Mouse (Mus musculus): ENCODE data around the gene Tjp3.

Gene Tjp3

DNA sequence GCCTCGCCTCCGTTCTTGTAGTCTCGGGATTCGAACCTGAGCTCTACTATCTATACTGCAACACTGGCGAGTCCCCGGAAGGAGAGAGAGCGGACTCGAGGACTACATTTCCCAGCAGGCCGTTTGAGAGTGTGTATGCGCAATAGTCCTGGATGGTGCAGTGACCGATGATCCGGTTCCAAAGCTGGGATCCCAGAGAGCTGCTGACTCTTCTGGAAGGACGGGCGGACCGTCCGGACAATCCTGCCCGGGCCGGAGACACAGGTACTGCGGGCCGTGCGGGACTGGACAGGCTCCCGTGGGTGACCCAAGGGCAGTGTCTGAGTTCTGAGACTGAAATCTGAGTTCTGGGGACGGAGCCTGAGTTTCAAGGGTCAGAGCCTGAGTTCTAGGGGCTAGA lies 23.3 kb downstream of the Tjp3 start:
- DNase-seq (ENCODE audit: low read depth, low spot score), result peak; percentile 86

DNA sequence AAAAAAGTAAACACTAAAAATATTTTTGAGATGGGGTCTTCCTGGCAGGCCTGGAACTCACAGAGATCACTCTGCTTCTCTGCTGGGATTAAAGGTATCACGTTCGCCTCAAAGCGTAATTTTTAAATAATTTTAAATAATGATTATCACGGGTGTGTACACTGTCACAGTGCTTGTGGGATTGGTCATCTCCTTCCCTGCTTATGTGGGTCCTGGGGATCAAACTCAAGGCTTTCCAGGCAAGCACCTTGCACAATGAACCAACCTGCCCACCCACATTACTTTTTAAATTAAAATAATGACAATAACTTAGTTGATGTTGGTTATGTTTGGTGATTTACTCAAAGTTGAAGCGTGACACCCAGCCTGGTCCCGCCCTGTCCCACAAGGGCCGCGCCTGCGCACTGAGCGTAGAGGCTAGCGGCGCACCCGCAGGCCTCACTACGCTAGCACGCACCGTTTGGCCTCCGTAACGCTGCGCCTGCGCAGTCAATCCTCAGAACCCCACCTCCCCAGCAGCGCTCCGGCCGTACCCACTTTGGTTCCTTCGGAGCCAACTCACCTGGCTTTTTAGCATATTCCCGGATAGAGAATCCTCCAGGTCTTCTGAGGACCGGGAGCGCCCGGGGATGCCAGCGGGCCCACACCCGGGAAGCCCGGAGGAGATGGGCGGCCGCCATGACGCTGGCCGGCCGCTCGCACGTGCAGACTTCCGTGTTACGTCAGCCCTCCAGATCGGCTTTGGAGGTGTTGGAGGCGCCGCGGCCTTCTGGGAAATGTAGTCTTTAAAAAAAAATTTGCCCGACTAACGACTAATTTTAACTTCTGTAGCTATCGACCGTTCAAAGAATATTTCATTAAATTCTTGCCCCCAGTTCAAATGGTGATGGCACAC lies 24.9 kb downstream of the Tjp3 start, which contains the start of the genes Mrpl54 and Apba3:
TSS of gene Mrpl54 (minus strand) at position 724 of the 895 bp plus-strand sequence.
TSS of gene Apba3 (plus strand) at position 750 of the 895 bp plus-strand sequence.
- peak; percentile 99 for DNase-seq (ENCODE audit: low read depth, low spot score)

DNA sequence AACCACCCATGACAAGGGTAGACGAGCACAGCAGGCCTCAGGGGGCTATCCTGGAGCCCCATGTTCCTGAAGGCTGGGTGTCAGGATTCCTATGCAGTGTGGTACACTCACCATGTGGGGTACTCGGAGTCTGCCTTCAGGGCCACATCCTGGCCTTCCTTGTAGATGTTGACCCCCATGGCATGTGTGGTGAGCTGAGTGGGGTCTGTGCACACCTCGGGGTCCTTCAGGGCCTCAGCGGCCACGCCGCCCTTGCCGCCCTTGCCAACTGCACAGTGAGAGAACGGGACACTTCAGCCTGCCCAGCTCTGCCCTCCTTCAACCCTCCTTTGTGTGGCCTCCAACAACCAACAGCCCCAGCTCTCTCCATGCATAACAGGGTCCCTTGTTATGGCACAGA lies 25.8 kb downstream of the Tjp3 start:
- DNase-seq (ENCODE audit: low read depth, low spot score), result no peak

DNA sequence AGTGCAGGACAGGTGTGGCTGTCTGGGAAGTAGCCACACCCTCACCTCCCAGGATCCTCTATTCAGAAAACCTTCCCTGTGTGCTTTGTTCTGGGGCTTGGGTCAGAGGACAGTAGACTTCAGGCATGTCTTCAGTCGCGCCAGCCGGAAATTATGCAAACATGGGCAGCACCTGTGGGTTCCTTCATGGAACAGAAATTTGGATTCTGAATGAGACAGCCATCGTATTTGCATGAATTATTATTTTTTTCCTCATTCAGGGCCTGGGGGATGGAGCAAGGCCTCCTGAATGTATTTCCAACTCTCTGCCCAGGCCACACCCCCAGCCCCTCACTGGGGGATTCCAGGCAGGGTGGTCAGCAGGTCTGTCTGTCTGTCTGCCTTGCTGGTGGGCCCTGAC lies 30.4 kb downstream of the Tjp3 start:
- DNase-seq (ENCODE audit: low read depth, low spot score), result no peak

DNA sequence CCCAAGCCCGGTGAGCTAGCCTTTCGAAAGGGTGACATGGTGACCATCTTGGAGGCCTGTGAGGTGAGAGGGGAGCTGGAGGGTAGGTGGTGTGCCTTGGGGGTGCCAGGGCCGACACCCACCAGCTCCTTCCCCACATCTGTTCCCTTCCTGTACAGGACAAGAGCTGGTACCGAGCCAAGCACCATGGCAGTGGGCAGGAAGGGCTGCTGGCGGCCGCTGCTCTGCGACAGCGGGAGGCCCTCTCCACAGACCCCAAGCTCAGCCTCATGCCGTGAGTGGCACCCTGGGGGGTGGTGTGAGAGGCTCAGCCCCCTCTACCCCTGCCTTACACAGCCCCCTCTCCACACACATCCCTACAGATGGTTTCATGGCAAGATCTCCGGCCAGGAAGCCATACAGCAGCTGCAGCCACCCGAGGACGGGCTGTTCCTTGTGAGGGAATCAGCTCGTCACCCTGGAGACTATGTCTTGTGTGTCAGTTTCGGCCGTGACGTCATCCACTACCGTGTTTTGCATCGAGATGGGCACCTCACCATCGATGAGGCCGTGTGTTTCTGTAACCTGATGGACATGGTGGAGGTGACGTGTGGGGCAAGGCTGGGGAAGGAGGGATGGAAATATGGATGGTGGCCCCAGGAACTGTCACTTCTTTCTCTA lies 32.0 kb downstream of the Tjp3 start:
- no peak for DNase-seq (ENCODE audit: low read depth, low spot score)

DNA sequence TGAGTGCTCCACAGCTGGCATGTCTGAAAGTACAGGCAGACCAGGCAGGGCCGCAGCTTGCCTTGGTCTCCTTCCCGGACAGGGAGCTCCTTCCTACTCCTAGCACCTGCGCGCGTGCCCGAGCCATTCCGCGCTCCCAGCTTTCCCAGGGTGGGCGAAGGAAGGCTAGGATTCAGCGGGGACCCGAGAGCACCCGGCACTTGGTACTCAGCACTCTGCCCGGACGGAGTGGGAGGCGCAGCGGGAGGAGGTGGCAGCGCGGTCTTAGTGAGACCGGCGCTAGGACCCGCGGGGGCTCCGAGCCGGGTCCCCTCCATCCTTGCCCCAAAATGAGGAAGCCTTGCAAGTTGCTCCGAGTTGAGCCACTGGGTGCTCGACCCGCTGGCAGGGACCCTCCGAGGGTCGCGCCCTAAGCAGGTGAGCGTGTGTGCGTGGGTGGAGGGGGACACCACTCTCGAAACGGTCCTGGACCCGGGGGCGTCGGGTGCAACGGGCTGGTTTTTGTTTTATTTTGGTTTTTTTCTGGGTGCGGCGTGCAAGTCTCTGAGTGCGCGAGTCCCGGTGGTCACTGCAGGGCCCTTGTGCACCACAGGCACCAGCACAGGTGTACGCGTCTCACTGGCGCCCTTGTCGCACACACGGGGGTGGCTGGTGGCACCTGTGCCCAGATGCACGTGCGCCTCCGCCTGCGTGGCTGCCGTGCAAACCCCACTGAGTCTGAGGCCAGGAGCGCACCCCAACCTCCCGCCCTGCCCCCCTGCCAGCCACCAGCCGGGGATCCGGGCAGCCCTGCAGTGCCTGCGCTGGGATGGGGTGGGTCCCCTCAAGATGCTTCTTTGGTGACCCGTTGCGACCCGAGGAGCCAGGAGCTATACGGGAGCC lies 34.0 kb downstream of the Tjp3 start:
- peak; percentile 58 for DNase-seq (ENCODE audit: low read depth, low spot score)

DNA sequence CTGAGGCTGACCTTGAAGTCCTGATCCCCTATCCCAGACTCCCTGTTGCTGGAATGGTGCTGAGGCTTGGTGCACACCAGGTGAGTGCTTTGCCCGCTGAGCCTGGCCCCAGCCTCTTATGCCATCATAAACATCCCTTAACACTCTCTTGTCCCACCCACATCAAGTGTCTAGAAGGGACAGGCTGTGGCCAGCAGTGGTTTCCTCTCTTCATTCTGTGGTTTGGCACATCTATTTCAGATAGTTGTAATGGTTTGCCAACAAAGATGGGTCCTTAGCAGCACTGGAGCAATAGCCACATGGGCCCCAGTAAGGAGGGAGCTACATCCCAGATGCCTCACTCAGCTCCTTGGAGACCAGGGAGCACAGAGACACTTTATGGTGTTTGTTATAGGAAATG lies 36.5 kb downstream of the Tjp3 start:
- no peak for DNase-seq (ENCODE audit: low read depth, low spot score)

DNA sequence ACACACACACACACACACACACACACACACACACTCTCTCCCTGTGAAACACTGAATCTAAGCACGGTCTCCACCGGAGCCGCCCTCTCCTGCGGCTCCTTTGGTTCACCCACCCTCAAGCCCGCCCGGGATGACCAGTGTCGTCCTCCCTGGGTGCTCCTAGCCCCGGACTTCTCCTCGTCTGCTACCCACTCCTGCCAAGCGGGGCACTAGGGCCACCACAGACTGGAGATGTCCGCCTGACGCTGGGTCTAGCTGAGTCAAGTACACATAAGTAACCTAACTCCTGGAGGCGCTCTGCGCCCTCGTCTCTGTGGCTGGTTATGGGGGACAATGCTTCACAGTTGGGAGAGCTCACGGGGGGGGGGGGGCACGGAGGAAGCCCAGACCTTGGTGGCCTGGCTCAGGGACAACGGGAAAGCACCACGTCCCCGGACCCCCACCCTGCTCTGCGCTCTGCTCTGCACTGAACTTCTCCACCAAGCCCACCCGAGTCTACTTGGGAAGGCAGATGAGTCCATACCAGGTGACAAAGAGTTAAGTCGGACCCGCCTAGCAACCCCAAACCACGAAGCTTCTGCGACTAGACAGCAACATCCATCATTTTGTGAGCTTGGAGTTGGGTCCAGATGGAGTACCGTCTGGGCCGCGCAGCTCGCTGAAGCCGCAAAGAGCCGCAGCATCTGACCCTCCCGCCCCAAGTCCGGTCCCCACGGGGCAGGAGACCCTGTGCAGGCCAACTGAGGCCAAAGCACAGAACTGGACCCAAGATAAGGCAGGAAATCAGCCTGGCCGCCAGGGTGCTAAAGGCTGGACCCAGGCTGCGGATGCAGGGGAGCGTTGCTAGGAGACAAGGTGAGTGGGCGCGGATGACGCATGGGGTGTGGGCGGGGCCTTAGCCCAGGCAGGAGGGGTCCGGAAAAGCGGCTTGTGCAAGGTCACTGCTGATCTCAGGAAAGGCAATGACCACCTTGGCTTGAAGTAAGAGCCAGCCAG lies 38.7 kb downstream of the Tjp3 start, which contains the start of gene Matk:
TSS of gene Matk (plus strand) at position 512 of the 996 bp plus-strand sequence.
- DNase-seq (ENCODE audit: low read depth, low spot score), result peak; percentile 87

DNA sequence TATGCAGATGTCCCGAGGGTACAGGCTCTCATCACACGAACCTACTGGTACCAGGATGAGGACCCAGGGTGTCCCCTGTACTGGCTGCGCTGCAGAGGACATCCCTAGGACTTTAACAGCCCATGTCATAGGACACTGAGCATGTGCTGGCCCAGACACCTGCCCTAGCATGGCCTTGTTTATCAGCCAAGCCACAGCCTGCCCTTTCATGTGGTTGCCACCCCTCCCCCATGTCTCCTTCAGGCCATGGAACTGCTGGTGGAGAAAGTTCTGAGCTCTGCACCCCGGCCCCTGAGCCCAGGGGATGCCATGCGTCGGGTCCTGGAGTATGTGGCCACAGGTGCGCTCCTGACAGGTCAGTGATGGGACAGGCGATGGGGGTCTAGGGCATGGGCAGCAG lies 41.9 kb downstream of the Tjp3 start:
- peak; percentile 49 for DNase-seq (ENCODE audit: low read depth, low spot score)

DNA sequence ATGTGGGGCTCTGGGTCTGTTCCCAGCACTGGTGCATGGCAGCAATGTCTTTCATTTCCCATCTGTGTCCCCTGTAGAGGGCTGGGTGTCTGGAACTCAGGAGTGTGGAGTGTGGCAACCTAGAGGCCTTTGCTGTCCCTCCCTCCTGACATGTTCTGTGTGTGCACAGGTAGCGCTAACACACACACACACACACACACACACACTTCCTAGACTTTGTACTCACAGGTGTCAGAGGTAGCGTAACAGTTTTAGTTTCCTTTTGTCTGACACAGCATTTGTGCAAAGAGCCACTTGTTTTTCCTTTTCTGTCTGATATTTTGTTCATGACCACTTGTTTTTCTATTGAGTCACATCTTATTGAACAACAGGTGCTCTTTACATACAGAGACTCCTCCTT lies 43.6 kb downstream of the Tjp3 start:
- DNase-seq (ENCODE audit: low read depth, low spot score), result peak; percentile 85

DNA sequence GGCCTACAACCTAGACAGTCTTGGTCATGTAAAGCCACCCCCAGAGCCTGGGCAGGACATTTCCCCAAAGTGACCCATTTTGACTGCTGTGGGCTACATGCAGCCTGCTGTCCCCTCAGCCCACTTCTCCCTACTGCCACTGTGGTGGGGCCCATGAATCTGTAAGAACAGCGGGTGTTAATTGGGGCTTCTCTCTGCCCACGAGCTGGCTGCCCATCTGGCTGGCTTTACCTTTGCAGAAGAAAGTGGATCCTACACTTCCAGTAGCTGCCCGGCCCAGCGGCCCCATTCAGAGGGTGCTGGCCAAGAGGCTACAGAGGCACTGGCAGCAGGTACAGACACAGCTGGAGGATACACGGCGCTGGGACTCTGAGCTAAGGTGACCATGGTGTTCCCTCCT lies 46.2 kb downstream of the Tjp3 start:
- no peak for DNase-seq (ENCODE audit: low read depth, low spot score)

DNA sequence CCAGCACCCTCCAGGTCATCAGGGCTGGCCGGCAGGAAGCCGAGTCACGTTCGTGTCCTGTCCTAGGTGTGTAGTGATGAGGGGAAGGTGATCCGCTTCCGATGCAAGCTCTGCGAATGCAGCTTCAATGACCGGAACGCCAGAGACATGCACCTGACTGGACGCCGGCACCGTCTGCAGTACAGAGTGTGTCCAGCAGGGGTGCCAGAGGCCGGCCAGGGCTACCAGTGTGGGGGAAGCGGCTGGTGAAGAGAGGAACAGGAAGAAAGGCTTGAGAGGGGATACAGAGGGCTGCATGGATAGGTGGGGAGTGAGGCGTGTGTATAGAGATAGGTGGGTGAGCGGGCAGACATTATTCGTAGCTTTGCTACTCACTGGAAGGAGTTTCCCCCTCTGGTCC lies 46.8 kb downstream of the Tjp3 start:
- DNase-seq (ENCODE audit: low read depth, low spot score), result peak; percentile 85

DNA sequence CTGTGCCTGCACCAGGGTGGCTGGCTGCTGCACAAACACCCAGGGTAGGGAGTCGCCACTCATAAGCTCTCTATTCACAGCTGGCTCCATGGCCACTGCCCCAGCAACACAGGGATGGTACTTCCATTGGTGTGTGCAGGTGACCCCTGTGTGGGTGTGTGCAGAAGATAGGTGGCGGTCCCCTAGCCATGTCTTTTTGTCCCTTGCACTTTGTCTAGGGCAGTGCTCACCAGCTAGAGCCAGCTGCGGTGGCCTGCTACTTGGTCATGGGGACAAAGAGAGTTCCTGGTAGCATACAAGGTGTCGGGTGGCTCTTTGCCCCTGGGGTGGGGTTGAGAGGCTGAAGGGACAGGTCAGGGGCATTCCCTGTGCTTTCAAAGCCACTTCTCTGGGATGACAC lies 47.2 kb downstream of the Tjp3 start:
- no peak for DNase-seq (ENCODE audit: low read depth, low spot score)

DNA sequence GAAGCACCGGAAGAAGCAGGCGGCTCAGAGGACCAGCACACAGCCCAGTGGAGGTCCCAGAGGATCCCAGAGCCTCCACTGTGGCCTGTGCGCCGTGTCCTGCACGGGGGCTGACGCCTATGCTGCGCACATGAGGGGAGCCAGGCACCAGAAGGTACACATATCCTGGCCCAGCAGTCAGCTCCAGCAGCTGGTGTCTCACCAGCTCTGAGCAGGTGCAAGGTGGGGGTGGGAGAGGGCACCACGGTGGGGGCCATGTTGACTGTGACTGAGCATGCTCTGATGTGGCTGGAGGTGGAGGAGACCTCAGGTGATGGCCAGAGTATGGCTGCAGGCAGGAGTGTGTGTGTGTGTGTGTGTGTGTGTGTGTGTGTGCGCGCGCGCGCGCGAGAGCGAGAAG lies 49.4 kb downstream of the Tjp3 start:
- DNase-seq (ENCODE audit: low read depth, low spot score), result no peak

DNA sequence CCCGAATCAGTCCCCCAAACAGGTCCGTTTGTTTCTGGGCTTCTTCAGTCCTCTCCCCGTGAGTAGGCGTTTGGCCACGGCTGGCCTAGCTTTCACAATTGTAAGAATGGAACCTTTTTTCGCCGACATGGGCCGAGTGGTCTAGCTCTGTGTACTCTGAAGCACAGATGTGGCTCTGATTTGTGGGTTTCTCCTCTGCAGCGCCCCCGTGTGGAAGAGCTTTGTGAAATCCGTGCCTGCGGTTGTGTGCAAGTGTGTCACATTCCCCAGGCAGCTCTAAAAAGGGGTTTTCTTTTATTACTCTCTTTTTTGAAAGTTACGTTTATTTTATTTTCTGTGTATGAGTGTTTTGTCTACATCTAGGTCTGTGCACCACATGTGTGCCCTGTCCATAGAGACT lies 50.5 kb downstream of the Tjp3 start:
- peak; percentile 82 for DNase-seq (ENCODE audit: low read depth, low spot score)

DNA sequence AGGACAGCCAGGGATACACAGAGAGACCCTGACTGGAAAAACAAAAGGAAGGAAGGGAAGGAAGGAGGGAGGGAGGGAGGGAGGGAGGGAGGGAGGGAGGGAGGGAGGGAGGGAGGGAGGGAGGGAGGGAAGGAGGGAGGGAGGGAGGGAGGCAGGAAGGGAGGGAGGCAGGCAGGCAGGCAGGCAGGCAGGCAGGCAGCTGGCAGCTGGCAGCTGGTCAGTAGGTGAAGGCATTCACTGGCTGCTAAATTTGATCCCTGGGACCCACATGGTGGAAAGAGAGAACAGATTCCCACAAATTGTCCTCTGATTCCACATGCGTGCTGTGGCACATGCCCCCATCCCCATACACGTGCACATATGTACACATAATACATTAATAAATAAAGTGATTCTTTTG lies 52.8 kb downstream of the Tjp3 start:
- no peak for DNase-seq (ENCODE audit: low read depth, low spot score)

DNA sequence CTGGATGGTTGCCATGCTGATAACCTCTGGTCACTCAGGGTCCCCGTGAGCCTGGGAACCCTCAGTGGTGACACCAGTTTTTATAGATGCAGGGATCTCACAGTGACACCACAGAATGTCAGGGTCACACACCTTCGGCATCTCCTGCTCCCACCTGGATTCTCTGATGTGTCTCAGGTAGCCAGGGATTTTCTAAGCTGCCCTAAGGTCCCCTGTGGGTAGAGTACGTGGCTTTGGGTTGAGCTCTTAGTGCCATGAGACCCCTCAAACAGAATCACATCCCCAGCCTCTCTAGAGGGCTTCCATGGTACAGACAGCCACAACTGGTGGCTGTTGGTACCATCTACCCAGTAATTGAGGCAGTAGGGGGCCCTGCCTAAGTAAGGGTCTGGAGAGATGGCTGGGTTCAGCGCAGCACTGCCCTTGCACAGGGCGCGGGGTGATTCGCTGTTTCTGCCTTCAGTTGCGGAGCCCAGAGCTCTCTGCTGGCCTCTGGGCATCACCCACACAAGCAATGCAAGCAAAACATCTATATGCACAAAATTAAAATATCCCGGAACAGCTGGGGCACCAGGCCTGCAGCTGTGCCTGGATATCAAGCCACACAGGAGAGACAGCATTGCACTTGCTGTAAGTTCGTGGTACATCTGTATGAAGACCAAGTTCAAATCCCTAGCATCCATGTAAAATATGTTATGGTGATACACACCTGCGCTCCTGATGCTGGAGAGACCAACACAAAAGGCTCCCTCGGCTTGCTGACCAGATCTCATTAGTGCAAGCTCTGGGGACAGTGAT lies 54.7 kb downstream of the Tjp3 start:
- DNase-seq (ENCODE audit: low read depth, low spot score), result no peak

DNA sequence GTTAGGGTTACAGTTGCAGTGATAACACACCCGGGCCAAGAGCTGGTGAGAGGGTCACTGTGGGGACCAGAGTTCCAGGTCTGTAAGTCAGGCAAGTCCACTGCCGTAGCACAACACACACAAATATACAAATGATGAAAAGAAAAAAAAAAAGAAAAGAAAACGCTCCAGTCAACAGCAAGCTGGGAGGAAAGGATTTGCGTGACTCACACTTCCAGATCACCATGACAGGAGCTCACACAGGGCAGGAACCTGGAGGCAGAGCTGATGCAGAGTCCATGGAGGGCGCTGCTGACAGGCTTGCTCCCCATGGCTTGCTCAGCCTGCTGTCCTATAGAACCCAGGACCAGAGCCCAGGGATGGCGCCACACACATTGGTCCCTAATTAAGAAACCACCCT lies 57.2 kb downstream of the Tjp3 start:
- DNase-seq (ENCODE audit: low read depth, low spot score), result no peak

DNA sequence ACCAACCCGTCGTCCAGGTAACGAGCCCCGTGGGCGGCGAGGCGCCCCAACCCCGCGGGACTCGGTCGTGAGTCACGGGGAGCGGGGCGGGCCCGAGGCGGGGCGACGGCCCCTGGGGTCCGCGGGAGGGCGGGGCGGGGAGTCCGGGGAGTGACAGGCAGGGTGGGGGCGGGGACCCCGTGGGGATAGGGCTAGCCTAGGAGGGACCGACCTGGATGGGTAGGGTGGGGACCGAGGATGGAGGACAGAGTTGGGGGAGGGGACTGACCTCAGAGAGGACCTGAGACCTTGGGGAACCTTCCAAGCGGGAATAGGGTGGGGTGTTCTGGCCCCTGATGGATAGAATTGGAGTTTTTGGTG lies 58.2 kb downstream of the Tjp3 start:
- no peak for DNase-seq (ENCODE audit: low read depth, low spot score)
